7 mouse cellular contexts compared by ENCODE assay signal in the genomic region with DNA sequence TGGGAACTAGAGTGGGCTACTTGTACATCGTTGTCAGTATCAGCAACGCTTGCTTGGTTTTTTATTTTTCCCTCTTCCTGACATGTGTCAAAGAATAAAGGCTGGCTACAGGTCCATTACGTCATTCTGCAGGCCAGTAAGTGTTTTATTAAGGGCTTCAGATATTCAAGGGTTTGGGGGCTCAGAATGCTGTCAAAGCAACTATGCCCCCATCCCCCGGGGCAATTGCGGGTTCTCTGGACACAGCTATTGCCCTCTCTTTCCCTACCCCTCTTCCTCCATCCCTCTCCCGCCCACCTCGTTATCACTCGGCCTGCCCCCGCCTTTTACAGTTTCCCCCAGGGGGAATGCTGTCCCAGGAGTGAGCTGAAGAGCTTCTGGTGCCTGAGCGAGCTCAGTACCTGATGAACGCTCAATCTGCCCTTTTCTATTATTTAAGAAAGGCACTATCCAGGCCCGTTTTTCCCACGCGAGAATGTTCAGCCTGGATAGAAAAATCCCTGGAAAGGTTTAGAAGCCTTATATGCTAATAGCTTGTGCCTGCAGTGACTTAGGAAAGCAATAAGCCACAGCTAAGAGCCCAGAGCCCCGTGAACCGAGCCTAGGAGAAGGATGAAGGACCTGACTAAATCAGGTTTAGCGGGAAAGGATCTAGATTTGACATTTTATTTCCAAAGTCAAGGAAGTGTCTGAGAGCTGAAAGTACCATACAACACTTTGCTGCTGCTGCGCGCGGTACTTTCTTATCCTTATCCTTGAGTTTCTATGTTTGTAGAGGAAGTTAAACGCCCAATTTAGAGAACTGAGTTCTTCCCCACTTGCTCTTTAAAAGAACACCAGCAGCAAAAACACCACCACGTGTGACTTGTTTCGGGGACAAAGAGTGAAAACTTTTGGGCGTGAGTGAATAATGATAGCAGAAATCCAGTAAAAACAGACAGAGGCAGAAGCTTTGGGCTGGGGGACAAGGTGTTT. TPM values are rescaled to one million over a fixed set of nuclear protein-coding genes. Genes with fewer than 3 reads are reported as not detected.
A peak's percentile ranks its signal among the peaks of the same experiment; 100 is the strongest.
DNase-seq lines count a peak whose midpoint lies in the region; ATAC-seq lines count a peak whose summit lies in the region.

No protein-coding gene starts in this region.

- no peak overlapping the region for H3K27ac ChIP-seq in limb, embryonic 11.5 days (replicated peaks; ENCODE audit: low read depth, low read length)
- no peak overlapping the region for H3K27ac ChIP-seq in stomach, embryonic 16.5 days (ENCODE audit: low read length)

- no peaks in the 10 kb centered on the region for H3K36me3 ChIP-seq in megakaryocyte, embryonic 14.5 days (replicated peaks; ENCODE audit: low read length)
- no peaks in the 10 kb centered on the region for H3K36me3 ChIP-seq in limb, embryonic 11.5 days (ENCODE audit: control insufficient read depth, insufficient read depth, low read length)
- no peaks in the 10 kb centered on the region for H3K36me3 ChIP-seq in stomach, embryonic 16.5 days (ENCODE audit: control insufficient read depth, insufficient read depth, low read length)

- peak overlapping the region; percentile 96 for H3K4me2 ChIP-seq in limb, embryonic 11.5 days (ENCODE audit: low read depth, severe bottlenecking)
- peak overlapping the region; percentile 96 for H3K4me2 ChIP-seq in stomach, embryonic 16.5 days (ENCODE audit: low read depth, low read length)

- H3K9me3 ChIP-seq in megakaryocyte, embryonic 14.5 days: peaks cover 9% of the 10 kb centered on the region; the same call in 1 of the 2 replicates
- no peaks in the 10 kb centered on the region for H3K9me3 ChIP-seq in limb, embryonic 11.5 days (ENCODE audit: control insufficient read depth, low read length)
- no peaks in the 10 kb centered on the region for H3K9me3 ChIP-seq in stomach, embryonic 16.5 days (replicated peaks; ENCODE audit: control insufficient read depth, low read length)

- H3K9ac ChIP-seq in limb, embryonic 11.5 days (ENCODE audit: low read length): peak overlapping the region; percentile 73
- H3K9ac ChIP-seq in stomach, embryonic 16.5 days (ENCODE audit: low read length): no peak overlapping the region; the same call in 1 of the 2 replicates

- DNase-seq in heart, adult 18-20 months: peak; percentile 22 to 50
- peak; percentile 52 for DNase-seq in limb, embryonic 11.5 days (ENCODE audit: low spot score)
- no peak for DNase-seq in thymus, postnatal 25 days
- no peak for DNase-seq in right cerebral cortex, postnatal 4 days

- peaks cover 34% of the 10 kb centered on the region for H3K4me1 ChIP-seq in megakaryocyte, embryonic 14.5 days
- H3K4me1 ChIP-seq in limb, embryonic 11.5 days (ENCODE audit: control insufficient read depth, insufficient read depth, low read length): peaks cover 15% of the 10 kb centered on the region
- H3K4me1 ChIP-seq in stomach, embryonic 16.5 days (ENCODE audit: control insufficient read depth, insufficient read depth, low read length): peaks cover 15% of the 10 kb centered on the region

- peaks cover 81% of the 10 kb centered on the region for H3K27me3 ChIP-seq in megakaryocyte, embryonic 14.5 days (replicated peaks)
- peaks cover 18% of the 10 kb centered on the region for H3K27me3 ChIP-seq in limb, embryonic 11.5 days (ENCODE audit: control insufficient read depth, insufficient read depth, low read length)
- peaks cover 27% of the 10 kb centered on the region for H3K27me3 ChIP-seq in stomach, embryonic 16.5 days (ENCODE audit: control insufficient read depth, insufficient read depth, low read length)

- 2% methylated on average over 24 of the region's 24 CpGs for WGBS in limb, embryonic 11.5 days
- 5% methylated on average over 24 of the region's 24 CpGs for WGBS in stomach, embryonic 16.5 days

- H3K4me3 ChIP-seq in megakaryocyte, embryonic 14.5 days (replicated peaks): peak overlapping the region; percentile 92
- peak overlapping the region; percentile 70 for H3K4me3 ChIP-seq in limb, embryonic 11.5 days (ENCODE audit: low read depth, low read length)
- peak overlapping the region; percentile 63 for H3K4me3 ChIP-seq in stomach, embryonic 16.5 days (replicated peaks; ENCODE audit: low read length)

- no peak for ATAC-seq in megakaryocyte, adult 5-6 weeks (ENCODE audit: poor library complexity, severe bottlenecking)
- no peak for ATAC-seq in limb, embryonic 11.5 days (ENCODE audit: insufficient number of reproducible peaks, low FRiP score, low TSS enrichment, low read depth)
- no peak for ATAC-seq in stomach, embryonic 16.5 days (ENCODE audit: insufficient read depth, low FRiP score)

RNA-seq across cellular contexts. Expression of a gene that starts 1.8 kb away (rescaled TPM):
- polyA plus RNA-seq in megakaryocyte, embryonic 14.5 days (2012; ENCODE audit: insufficient read depth, low replicate concordance): 0.37 and 2.9 TPM in 2 replicates
- 0.04 and 0.07 TPM in 2 replicates for total RNA-seq in megakaryocyte, adult 5-6 weeks (2015)
- total RNA-seq in megakaryocyte, adult 5-6 weeks (2017): 0.07 TPM in 1 of 2 replicates, not detected in the other
- 1 to 10 TPM; 5.6 to 6.8 TPM for total RNA-seq in heart, adult 18-20 months (2021)
- polyA plus RNA-seq in limb, embryonic 11.5 days (2014; fragmentation: Nextera tagmentation; extraction: Ambion mirVana): 22.0 and 22.3 TPM in 2 replicates
- polyA plus RNA-seq in stomach, embryonic 16.5 days (2015; fragmentation: Nextera tagmentation; extraction: Ambion mirVana): 10.0 and 13.0 TPM in 2 replicates

Comparison
In these comparisons a context has a peak if more than half of its experiments do, and no peak if none do; other contexts are left out.
1. DNase-seq: peak in heart, adult 18-20 months (2 of 2) and limb, embryonic 11.5 days (single experiment); none in thymus, postnatal 25 days (single experiment) and right cerebral cortex, postnatal 4 days (single experiment).
2. Peak in every context shown above with its lines, with median percentiles within 50 percentile points of each other: H3K4me3 ChIP-seq.